Mouse (Mus musculus) liver, embryonic 13.5 days (tissue): ENCODE measurements around the gene Troap. TPM values are rescaled to one million over a fixed set of nuclear protein-coding genes. Genes with fewer than 3 reads are reported as not detected.

Experiments used
- ATAC-seq: fragments of 200-750 bp; cut with Nextera tagmentation; 2 replicates; pipeline ENCODE4 v1.8.0; 2017; ENCODE audit warnings: low read depth, mild to moderate bottlenecking, moderate number of reproducible peaks, moderate library complexity
- DNase-seq: peaks from one replicate; pipeline ENCODE4 v3.0.0; 2022
- H3K27ac ChIP-seq: fragments of 300-500 bp; sonication (generic); 2 replicates; pipeline ENCODE4 v1.5.1; 2015; ENCODE audit warnings: moderate library complexity, mild to moderate bottlenecking, inconsistent platforms
- H3K27me3 ChIP-seq: fragments of 300-500 bp; sonication (generic); 2 replicates; pipeline ENCODE4 v1.6.1; 2015; ENCODE audit warnings: mild to moderate bottlenecking, inconsistent platforms
- H3K36me3 ChIP-seq: fragments of 300-500 bp; sonication (generic); 2 replicates; pipeline ENCODE4 v1.6.1; 2015; ENCODE audit warnings: mild to moderate bottlenecking, inconsistent platforms
- H3K4me1 ChIP-seq: fragments of 300-500 bp; sonication (generic); replicated peaks from 2 replicates; pipeline ENCODE4 v1.6.1; 2015; ENCODE audit warnings: inconsistent platforms
- H3K4me2 ChIP-seq: fragments of 300-500 bp; sonication (generic); 2 replicates; pipeline ENCODE4 v1.6.1; 2015; ENCODE audit warnings: inconsistent platforms, mild to moderate bottlenecking, moderate library complexity
- H3K4me3 ChIP-seq: fragments of 300-500 bp; sonication (generic); replicated peaks from 2 replicates; pipeline ENCODE4 v1.5.1; 2015; ENCODE audit warnings: mild to moderate bottlenecking, inconsistent platforms
- H3K9ac ChIP-seq: fragments of 300-500 bp; sonication (generic); 2 replicates; pipeline ENCODE4 v1.6.1; 2015; ENCODE audit warnings: mild to moderate bottlenecking, inconsistent platforms
- H3K9me3 ChIP-seq: fragments of 300-500 bp; sonication (generic); replicated peaks from 2 replicates; pipeline ENCODE4 v1.6.1; 2016; ENCODE audit warnings: inconsistent platforms
- WGBS: fragments of 180-500 bp; shearing (Covaris S2); methylation state at CpG from one replicate; pipeline ENCODE4 v1.1.7; 2015; ENCODE audit not compliant: insufficient replicate concordance; 5-methylcytosine and 5-hydroxymethylcytosine counted together
- polyA plus RNA-seq: library from polyadenylated mRNA; unstranded; fragments of >200 nt; fragmentation: Nextera tagmentation; extraction: Ambion mirVana; gene quantifications from 2 replicates; pipeline ENCODE4 v1.2.1, GENCODE M21; 2015

Gene Troap
- polyA plus RNA-seq, 1 experiment from 2014 or later, result 14.5 TPM

- peaks cover 64% of the 10 kb centered on the region for H3K36me3 ChIP-seq
- ATAC-seq (no peak), DNase-seq (no peak)
- 82% methylated on average over 15 of the region's 15 CpGs for WGBS
- H3K4me1 ChIP-seq, result peaks cover 41% of the 10 kb centered on the region
- no peak overlapping the region for H3K27ac ChIP-seq
- no peaks in the 10 kb centered on the region for H3K9me3 ChIP-seq
- H3K4me2 ChIP-seq, result no peak overlapping the region
- peaks cover 5% of the 10 kb centered on the region; the same call in 1 of the 2 replicates for H3K27me3 ChIP-seq
- no peak overlapping the region for H3K9ac ChIP-seq
- no peak overlapping the region for H3K4me3 ChIP-seq
These were observed 4.0 kb downstream of the Troap start for GRCm38 (mm10) chr15:99078181-99078910.

GRCm38 (mm10) chr15:99079804-99080203 lies 5.4 kb downstream of the Troap start:
- DNase-seq (no peak), ATAC-seq (no peak)
- 71% methylated on average over 3 of the region's 3 CpGs for WGBS
- Histone ChIP-seq H3K4me3 (no peak overlapping the region), H3K4me1 (peaks cover 46% of the 10 kb centered on the region), H3K9ac (no peak overlapping the region), H3K27ac (no peak overlapping the region), H3K9me3 (no peaks in the 10 kb centered on the region), H3K36me3 (peaks cover 64% of the 10 kb centered on the region), H3K27me3 (peaks cover 19% of the 10 kb centered on the region), H3K4me2 (no peak overlapping the region)

- Histone ChIP-seq H3K36me3 (peaks cover 55% of the 10 kb centered on the region), H3K9me3 (no peaks in the 10 kb centered on the region), H3K9ac (no peak overlapping the region), H3K4me2 (no peak overlapping the region), H3K4me3 (no peak overlapping the region), H3K4me1 (peaks cover 30% of the 10 kb centered on the region), H3K27ac (no peak overlapping the region), H3K27me3 (peaks cover 44% of the 10 kb centered on the region)
- ATAC-seq, result no peak
- 92% methylated on average over 12 of the region's 12 CpGs for WGBS
- DNase-seq, result no peak
These were observed 7.9 kb downstream of the Troap start for GRCm38 (mm10) chr15:99082322-99082721.

GRCm38 (mm10) chr15:99082840-99083239 lies 8.5 kb downstream of the Troap start:
- Histone ChIP-seq H3K4me2 (no peak overlapping the region), H3K4me1 (peaks cover 30% of the 10 kb centered on the region), H3K27me3 (peaks cover 49% of the 10 kb centered on the region), H3K9ac (no peak overlapping the region), H3K4me3 (no peak overlapping the region), H3K9me3 (no peaks in the 10 kb centered on the region), H3K27ac (no peak overlapping the region), H3K36me3 (peaks cover 50% of the 10 kb centered on the region)
- WGBS, result 83% methylated on average over 16 of the region's 16 CpGs
- ATAC-seq, result no peak
- DNase-seq, result no peak

GRCm38 (mm10) chr15:99083258-99083657 lies 8.9 kb downstream of the Troap start:
- Histone ChIP-seq H3K27ac (no peak overlapping the region), H3K9ac (no peak overlapping the region), H3K9me3 (no peaks in the 10 kb centered on the region), H3K4me2 (no peak overlapping the region), H3K4me3 (no peak overlapping the region), H3K36me3 (peaks cover 46% of the 10 kb centered on the region), H3K27me3 (peaks cover 53% of the 10 kb centered on the region), H3K4me1 (peaks cover 30% of the 10 kb centered on the region)
- 68% methylated on average over 9 of the region's 9 CpGs for WGBS
- no peak for DNase-seq
- ATAC-seq, result no peak

GRCm38 (mm10) chr15:99083867-99084557 lies 9.6 kb downstream of the Troap start:
- Histone ChIP-seq H3K9ac (no peak overlapping the region; the same call in 1 of the 2 replicates), H3K4me3 (no peak overlapping the region), H3K4me2 (peak overlapping the region; percentile 35), H3K36me3 (peaks cover 38% of the 10 kb centered on the region), H3K9me3 (no peaks in the 10 kb centered on the region), H3K27me3 (peaks cover 60% of the 10 kb centered on the region), H3K27ac (no peak overlapping the region), H3K4me1 (peaks cover 31% of the 10 kb centered on the region)
- 13% methylated on average over 11 of the region's 11 CpGs for WGBS
- DNase-seq (no peak), ATAC-seq (0 out of 2 replicates have a peak, but pooled peaks have one; percentile 14)

- H3K27me3 ChIP-seq, result peaks cover 66% of the 10 kb centered on the region
- H3K36me3 ChIP-seq, result peaks cover 34% of the 10 kb centered on the region
- H3K4me2 ChIP-seq, result peak overlapping the region; percentile 35
- ATAC-seq, result no peak
- H3K9me3 ChIP-seq, result no peaks in the 10 kb centered on the region
- H3K9ac ChIP-seq, result no peak overlapping the region
- peaks cover 33% of the 10 kb centered on the region for H3K4me1 ChIP-seq
- no peak overlapping the region for H3K4me3 ChIP-seq
- WGBS, result 23% methylated on average over 19 of the region's 19 CpGs
- DNase-seq, result no peak
- no peak overlapping the region for H3K27ac ChIP-seq
These were observed 10.2 kb downstream of the Troap start for GRCm38 (mm10) chr15:99084618-99085017.

- Histone ChIP-seq H3K27ac (no peak overlapping the region), H3K4me1 (peaks cover 33% of the 10 kb centered on the region), H3K4me2 (no peak overlapping the region), H3K27me3 (peaks cover 80% of the 10 kb centered on the region), H3K9ac (no peak overlapping the region), H3K36me3 (peaks cover 20% of the 10 kb centered on the region), H3K9me3 (no peaks in the 10 kb centered on the region), H3K4me3 (no peak overlapping the region)
- ATAC-seq (no peak), DNase-seq (no peak)
- 76% methylated on average over 4 of the region's 4 CpGs for WGBS
These were observed 11.6 kb downstream of the Troap start for GRCm38 (mm10) chr15:99085997-99086396.

- no peak within 1 kb of the TSS for H3K27ac ChIP-seq
- 13% methylated on average over 57 of the region's 60 CpGs for WGBS
- no peaks in the 10 kb centered on the region for H3K9me3 ChIP-seq
- DNase-seq (peak; percentile 26), ATAC-seq (no peak)
- peaks cover 7% of the 10 kb centered on the region for H3K36me3 ChIP-seq
- peak within 1 kb of the TSS; percentile 44 for H3K4me2 ChIP-seq
- peaks cover 95% of the 10 kb centered on the region for H3K27me3 ChIP-seq
- H3K9ac ChIP-seq, result no peak within 1 kb of the TSS
- peaks cover 33% of the 10 kb centered on the region for H3K4me1 ChIP-seq
- peak within 1 kb of the TSS; percentile 25 for H3K4me3 ChIP-seq
These were observed 13.1 kb downstream of the Troap start, which contains the start of gene C1ql4 for GRCm38 (mm10) chr15:99087253-99088075. C1ql4 (minus strand) TSS chr15:99087817.

GRCm38 (mm10) chr15:99088292-99088691 lies 13.9 kb downstream of the Troap start:
- Histone ChIP-seq H3K9ac (no peak overlapping the region), H3K9me3 (no peaks in the 10 kb centered on the region), H3K27me3 (peaks cover 99% of the 10 kb centered on the region), H3K27ac (no peak overlapping the region), H3K4me3 (peak overlapping the region; percentile 25), H3K4me1 (peaks cover 33% of the 10 kb centered on the region), H3K36me3 (no peaks in the 10 kb centered on the region), H3K4me2 (peak overlapping the region; percentile 44)
- ATAC-seq (peak; percentile 46), DNase-seq (peak; percentile 38)
- WGBS, result under 1% methylated on average over 27 of the region's 27 CpGs

GRCm38 (mm10) chr15:99089069-99089468 lies 14.7 kb downstream of the Troap start:
- 10% methylated on average over 14 of the region's 14 CpGs for WGBS
- peak overlapping the region; percentile 44 for H3K4me2 ChIP-seq
- H3K9me3 ChIP-seq, result no peaks in the 10 kb centered on the region
- H3K4me1 ChIP-seq, result peaks cover 33% of the 10 kb centered on the region
- 0 out of 2 replicates have a peak overlapping the region, but pooled peaks have one; percentile 6 for H3K4me3 ChIP-seq
- ATAC-seq (0 out of 2 replicates have a peak, but pooled peaks have one; percentile 17), DNase-seq (no peak)
- H3K9ac ChIP-seq, result no peak overlapping the region
- H3K36me3 ChIP-seq, result no peaks in the 10 kb centered on the region
- no peak overlapping the region for H3K27ac ChIP-seq
- peaks cover 99% of the 10 kb centered on the region for H3K27me3 ChIP-seq
